Mouse (Mus musculus) ES-E14 (cell line): ENCODE results near the gene Iqschfp. TPM values are rescaled to one million over a fixed set of nuclear protein-coding genes. Genes with fewer than 3 reads are reported as not detected.

Source experiments
- DNase-seq: peaks from one replicate; pipeline ENCODE4 v3.0.0-alpha.2; 2013; ENCODE audit warnings: low read depth, low spot score
- H3K27ac ChIP-seq: 2 replicates; pipeline ENCODE4 v1.5.1; 2012; ENCODE audit warnings: low read depth, mild to moderate bottlenecking, low read length, moderate library complexity, mixed read lengths; ENCODE audit not compliant: poor library complexity, insufficient read depth, severe bottlenecking
- H3K36me3 ChIP-seq: 2 replicates; pipeline ENCODE4 v1.6.1; 2012; ENCODE audit warnings: mild to moderate bottlenecking, low read length, moderate library complexity, mixed read lengths; ENCODE audit not compliant: control insufficient read depth, poor library complexity, insufficient read depth, severe bottlenecking
- H3K4me1 ChIP-seq, 2 experiments: fragments of 150-350 bp in 1 of 2; sonication (generic) in 1 of 2; 2 replicates each; pipeline ENCODE4 v1.6.1; 2012; ENCODE audit warnings: low read length in 2 of 2, mild to moderate bottlenecking in 1 of 2, mixed read lengths in 1 of 2; ENCODE audit not compliant: control insufficient read depth in 2 of 2, insufficient read depth in 2 of 2, poor library complexity in 1 of 2
- H3K4me3 ChIP-seq, 2 experiments: fragments of 150-350 bp in 1 of 2; sonication (generic) in 1 of 2; 2 replicates each; pipeline ENCODE4 v1.5.1; 2012; ENCODE audit warnings: low read length in 2 of 2, low read depth in 1 of 2, mild to moderate bottlenecking in 1 of 2, mixed read lengths in 1 of 2; ENCODE audit not compliant: insufficient read depth in 1 of 2, poor library complexity in 1 of 2, severe bottlenecking in 1 of 2
- H3K9ac ChIP-seq: 2 replicates; pipeline ENCODE4 v1.6.1; 2012; ENCODE audit warnings: low read depth, mild to moderate bottlenecking, low read length, mixed read lengths; ENCODE audit not compliant: poor library complexity, insufficient read depth, severe bottlenecking
- H3K9me3 ChIP-seq: fragments of 150-350 bp; sonication (generic); 2 replicates; pipeline ENCODE4 v1.6.1; 2012; ENCODE audit warnings: low read depth, mild to moderate bottlenecking, low read length; ENCODE audit not compliant: control insufficient read depth, insufficient read depth
- CHD2 ChIP-seq: IDR thresholded peaks from 2 replicates; pipeline ENCODE4 v1.6.1; 2014; ENCODE audit warnings: mild to moderate bottlenecking, low read depth, low read length, inconsistent platforms
- HCFC1 ChIP-seq: IDR thresholded peaks from 2 replicates; pipeline ENCODE4 v1.6.1; 2012; ENCODE audit warnings: low read length, inconsistent platforms, borderline replicate concordance; ENCODE audit not compliant: insufficient read depth
- MAFK ChIP-seq: IDR thresholded peaks from 2 replicates; pipeline ENCODE4 v1.6.1; 2014; ENCODE audit warnings: mild to moderate bottlenecking, low read depth, low read length, inconsistent platforms; ENCODE audit not compliant: insufficient read depth
- ZC3H11A ChIP-seq: IDR thresholded peaks from 2 replicates; pipeline ENCODE4 v1.6.1; 2012; ENCODE audit warnings: low read depth, mild to moderate bottlenecking, inconsistent platforms, low read length, borderline replicate concordance
- ZNF384 ChIP-seq: IDR thresholded peaks from 2 replicates; pipeline ENCODE4 v1.6.1; 2012; ENCODE audit warnings: low read depth, low read length, inconsistent platforms
- in situ Hi-C, 2 experiments: fragments of 600-800 bp; cut with MboI; formaldehyde crosslinking; loops; one replicate each; pipeline ENCODE4 v1.15.1; 2025; ENCODE audit warnings: low sequenced_read_pairs in 2 of 2, inconsistent platforms in 1 of 2; ENCODE audit not compliant: unreplicated experiment in 2 of 2
- total RNA-seq: library from RNA; depleted of rRNA; stranded (reverse); fragments of 300-350 nt; gene quantifications from 2 replicates; pipeline ENCODE4 v1.2.3, GENCODE M21; 2012

Gene Iqschfp
- total RNA-seq, 1 experiment: not detected

DNA sequence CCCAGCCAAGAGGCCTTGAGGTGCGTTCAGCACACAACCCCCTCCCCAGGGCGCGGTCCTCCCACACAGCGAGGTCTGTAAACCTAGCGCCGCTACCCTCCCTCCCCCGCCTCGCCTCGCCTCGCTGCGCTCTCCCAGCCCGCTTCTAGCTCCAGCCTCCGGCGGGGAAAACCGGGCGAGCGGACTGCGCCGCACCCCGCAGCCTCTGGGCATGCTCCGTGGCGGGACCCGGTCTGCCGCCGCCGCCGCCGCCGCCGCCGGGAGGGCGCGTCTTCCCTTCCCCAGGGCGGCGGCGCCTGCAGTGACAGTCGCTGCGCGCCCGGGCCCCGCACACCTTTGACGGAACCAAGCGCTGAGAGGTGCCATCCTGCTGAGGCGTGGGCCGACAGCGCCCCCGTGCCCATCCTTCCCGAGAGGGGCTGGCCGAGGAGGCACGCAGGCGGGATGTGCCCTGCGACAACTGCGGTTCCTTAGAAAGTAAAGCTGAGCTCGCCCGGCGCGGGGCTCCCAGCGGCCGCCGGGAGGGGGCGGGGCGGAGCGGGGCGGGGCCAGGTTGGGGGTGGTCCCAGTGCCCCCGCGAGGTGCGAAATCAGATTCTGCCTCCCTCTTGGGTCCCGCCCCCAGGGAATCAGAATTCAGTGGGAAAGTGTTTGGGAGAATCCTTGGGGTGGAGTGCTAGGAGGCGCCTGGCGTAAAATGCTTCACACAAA lies 601.7 kb downstream of the Iqschfp start:
- H3K4me3 ChIP-seq: peak overlapping the region; percentile 91 to 93
- peak overlapping the region; percentile 93 for H3K9ac ChIP-seq
- TF ChIP-seq HCFC1 (peak; percentile 49; the same call in 1 of the 2 replicates), CHD2 (no peak), MAFK (no peak), ZC3H11A (0 out of 2 replicates have a peak, but pooled peaks have one; percentile 3), ZNF384 (no peak)
- H3K36me3 ChIP-seq: no peaks in the 10 kb centered on the region
- in situ Hi-C loops: no loop called here
- no peaks in the 10 kb centered on the region for H3K9me3 ChIP-seq
- H3K27ac ChIP-seq: peak overlapping the region; percentile 98
- peaks cover 7 to 10% of the 10 kb centered on the region in 2 experiments; a peak in 3 of 4 replicates for H3K4me1 ChIP-seq
- DNase-seq: peak; percentile 92

- no peak for DNase-seq
- peak overlapping the region; percentile 77 to 91 for H3K4me3 ChIP-seq
- peak overlapping the region; percentile 58 for H3K27ac ChIP-seq
- peak overlapping the region; percentile 84 for H3K9ac ChIP-seq
- TF ChIP-seq CHD2 (no peak), MAFK (no peak), ZC3H11A (no peak), HCFC1 (no peak), ZNF384 (no peak)
- in situ Hi-C loops: no loop called here
- H3K4me1 ChIP-seq: peaks cover 7 to 10% of the 10 kb centered on the region in 2 experiments; a peak in 3 of 4 replicates
- no peaks in the 10 kb centered on the region; the same call in 1 of the 2 replicates for H3K36me3 ChIP-seq
- H3K9me3 ChIP-seq: no peaks in the 10 kb centered on the region
Measured at GRCm38 (mm10) chr3:68494296-68495095, 602.5 kb downstream of the Iqschfp start.

GRCm38 (mm10) chr3:68495096-68495735 lies 603.2 kb downstream of the Iqschfp start:
- no peaks in the 10 kb centered on the region; the same call in 1 of the 2 replicates for H3K36me3 ChIP-seq
- peak overlapping the region; percentile 77 to 91 for H3K4me3 ChIP-seq
- in situ Hi-C loops: no loop called here
- no peaks in the 10 kb centered on the region for H3K9me3 ChIP-seq
- H3K27ac ChIP-seq: peak overlapping the region; percentile 58; the same call in 1 of the 2 replicates
- TF ChIP-seq ZC3H11A (no peak), ZNF384 (no peak), MAFK (no peak), HCFC1 (peak; percentile 40; the same call in 1 of the 2 replicates)
- peak overlapping the region; percentile 84 for H3K9ac ChIP-seq
- H3K4me1 ChIP-seq: peaks cover 6 to 7% of the 10 kb centered on the region in 2 experiments; a peak in 2 of 4 replicates
- DNase-seq: no peak

- 0 out of 2 replicates have a peak, but pooled peaks have one; percentile 17 for TF ChIP-seq MAFK
- TF ChIP-seq HCFC1: no peak
- peak; percentile 54 for TF ChIP-seq ZNF384
- TF ChIP-seq ZC3H11A: no peak
- TF ChIP-seq CHD2: no peak
- no peak for DNase-seq
- Histone ChIP-seq H3K4me3 (peak overlapping the region; percentile 77 to 91), H3K4me1 (peaks cover 6% of the 10 kb centered on the region in 2 experiments; a peak in 2 of 4 replicates), H3K36me3 (no peaks in the 10 kb centered on the region; the same call in 1 of the 2 replicates), H3K9me3 (no peaks in the 10 kb centered on the region), H3K9ac (peak overlapping the region; percentile 56), H3K27ac (peak overlapping the region; percentile 29; the same call in 1 of the 2 replicates)
- in situ Hi-C loops: no loop called here
Measured at GRCm38 (mm10) chr3:68495736-68496242, 603.8 kb downstream of the Iqschfp start.
